Mouse (Mus musculus): ENCODE results near the gene Nsd2.

Nsd2 gene

GRCm38 (mm10) chr5:33819876-33820732 is at the start of gene Nsd2:
Nsd2 (plus strand) TSS chr5:33820725.
- DNase-seq (ENCODE audit: low read depth in 1 of 2, low spot score in 2 of 2), result peak; percentile 34 to 58

- no peak for DNase-seq (ENCODE audit: low read depth in 1 of 2, low spot score in 2 of 2)
Observed at GRCm38 (mm10) chr5:33777195-33777594, 43.3 kb upstream of the Nsd2 start.

GRCm38 (mm10) chr5:33781964-33782344 is 38.6 kb upstream of the Nsd2 start:
- DNase-seq (ENCODE audit: low read depth in 1 of 2, low spot score in 2 of 2), result peak in 1 of 2 experiments; percentile 3

DNA sequence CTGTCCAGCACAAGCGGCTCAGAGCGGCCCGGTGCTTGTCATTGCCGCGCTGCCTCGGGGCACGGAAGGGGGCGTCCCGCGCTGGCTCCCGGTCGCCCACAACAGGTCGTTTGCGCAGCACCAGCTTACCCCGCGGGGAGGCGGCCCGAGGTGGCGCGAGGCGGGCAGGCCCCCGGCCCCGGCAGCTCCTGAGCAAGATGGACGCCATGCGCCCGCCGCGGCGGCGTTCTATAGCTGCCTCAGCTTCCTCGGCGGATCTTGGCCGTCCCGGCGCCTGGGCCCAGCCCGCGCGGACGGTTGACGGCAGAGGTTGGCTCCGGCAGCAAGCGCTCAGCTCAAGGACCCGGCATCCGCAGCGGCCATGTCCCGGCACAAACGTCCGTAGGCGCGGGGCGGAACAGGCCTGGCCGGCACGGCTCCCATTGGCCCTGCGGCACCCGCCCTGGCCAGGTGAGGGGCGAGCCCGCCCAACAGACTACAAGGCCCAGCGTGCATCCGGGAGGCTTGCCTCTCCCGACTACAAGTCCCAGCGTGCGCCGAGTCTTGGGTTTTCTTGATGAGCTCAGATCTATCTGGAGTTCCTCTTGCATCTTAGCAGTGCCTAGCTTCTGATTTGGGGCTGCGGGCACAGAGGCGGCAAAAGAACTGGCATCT is 38.1 kb upstream of the Nsd2 start, which contains the start of gene Letm1:
Gene Letm1, minus strand, starts transcription at position 473 of the 654 bp plus-strand sequence.
- peak; percentile 81 to 86 for DNase-seq (ENCODE audit: low read depth in 1 of 2, low spot score in 2 of 2)

- no peak for DNase-seq (ENCODE audit: low read depth in 1 of 2, low spot score in 2 of 2)
Observed at GRCm38 (mm10) chr5:33782999-33783390, 37.5 kb upstream of the Nsd2 start.

DNA sequence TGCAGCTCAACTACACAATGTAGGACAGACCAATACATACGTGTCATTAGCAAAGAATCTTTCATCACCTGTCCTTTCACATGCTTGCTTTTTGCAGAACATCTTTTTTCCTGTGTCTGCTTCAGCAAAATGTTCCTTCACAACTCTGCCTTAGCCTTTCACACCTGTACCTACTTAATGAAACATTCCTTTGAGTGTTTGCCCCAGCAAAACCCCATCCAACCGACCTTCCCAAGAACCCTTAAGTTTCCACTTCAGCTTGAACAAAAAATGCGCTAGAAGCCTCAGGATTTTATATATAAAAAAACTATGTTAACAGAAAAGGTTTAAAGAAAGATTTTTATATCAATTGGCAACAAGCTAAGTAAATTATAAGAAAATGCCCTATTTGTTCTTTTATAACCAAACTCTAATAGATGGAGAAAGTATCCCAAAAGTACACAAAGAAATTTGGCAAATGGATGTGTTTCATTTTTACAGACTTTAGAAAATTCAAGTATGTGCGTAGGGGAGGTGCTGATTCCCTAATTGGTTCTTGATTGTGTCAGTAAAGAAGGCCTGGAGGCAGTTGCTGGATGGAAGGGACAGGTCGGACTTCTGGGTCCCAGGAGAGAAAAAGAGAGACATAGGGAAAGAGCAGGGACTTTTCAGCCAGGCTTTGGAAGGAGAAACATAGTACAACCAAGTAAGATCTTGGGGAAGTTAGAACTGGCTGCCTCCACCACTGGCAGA is 28.4 kb upstream of the Nsd2 start:
- no peak for DNase-seq (ENCODE audit: low read depth in 1 of 2, low spot score in 2 of 2)

- DNase-seq (ENCODE audit: low read depth in 1 of 2, low spot score in 2 of 2), result no peak
Observed at GRCm38 (mm10) chr5:33803337-33803736, 17.2 kb upstream of the Nsd2 start.

DNA sequence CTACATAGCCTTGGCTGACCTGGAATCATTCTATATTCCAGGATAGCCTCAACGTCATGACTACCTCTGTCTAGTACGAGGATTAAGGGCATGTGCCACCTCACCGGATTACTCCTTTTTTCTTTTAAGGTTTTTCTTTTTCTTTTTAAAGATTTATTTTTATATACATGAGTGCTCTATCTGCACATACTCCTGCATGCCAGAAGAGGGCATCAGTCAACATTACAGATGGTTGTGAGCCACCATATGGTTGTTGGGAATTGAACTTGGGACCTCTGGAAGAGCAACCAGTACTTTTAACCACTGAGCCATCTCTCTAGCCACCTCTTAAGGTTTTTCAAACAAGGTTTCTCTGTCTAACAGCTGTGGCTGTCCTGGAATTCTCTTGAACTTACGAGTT is 9.0 kb upstream of the Nsd2 start:
- DNase-seq (ENCODE audit: low read depth in 1 of 2, low spot score in 2 of 2), result no peak

DNA sequence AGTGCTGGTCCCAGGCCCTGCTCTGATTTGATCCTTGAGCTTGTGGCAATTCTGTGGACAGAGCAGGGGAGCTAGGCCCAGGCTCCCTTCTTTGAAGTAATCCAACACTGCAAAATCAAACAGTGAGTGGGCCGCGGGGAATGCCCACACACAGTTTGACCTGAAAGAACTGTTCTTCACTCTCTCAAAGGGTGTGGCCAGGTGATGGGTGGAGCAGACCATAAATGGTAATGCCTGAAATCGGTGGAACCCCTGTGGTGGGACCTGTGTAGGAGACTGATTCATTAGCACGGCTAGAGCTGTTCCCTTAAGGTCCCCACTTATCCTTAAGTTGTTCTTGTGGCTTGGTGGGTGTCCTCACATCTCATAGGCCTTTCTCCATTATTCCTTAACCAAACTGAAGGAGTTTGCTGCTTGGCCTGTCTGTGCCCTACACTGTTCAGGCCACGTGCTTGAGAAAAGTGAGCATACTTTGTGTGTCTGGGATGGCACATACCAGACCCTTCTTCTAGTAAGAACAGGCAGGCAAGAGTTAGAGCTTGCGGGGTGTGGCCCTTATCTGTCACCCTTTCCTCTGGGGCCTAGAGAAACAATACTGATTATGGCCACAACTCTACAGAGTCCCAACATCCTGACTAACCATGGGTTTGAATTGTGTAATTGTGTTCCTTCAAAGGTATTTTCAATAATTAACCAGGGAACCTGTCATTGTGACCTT is 4.4 kb upstream of the Nsd2 start:
- DNase-seq (ENCODE audit: low read depth in 1 of 2, low spot score in 2 of 2), result no peak

GRCm38 (mm10) chr5:33818104-33818503 is 2.4 kb upstream of the Nsd2 start:
- DNase-seq (ENCODE audit: low read depth in 1 of 2, low spot score in 2 of 2), result no peak

- DNase-seq (ENCODE audit: low read depth in 1 of 2, low spot score in 2 of 2), result no peak
Observed at GRCm38 (mm10) chr5:33819141-33819875, 1.2 kb upstream of the Nsd2 start.

- DNase-seq (ENCODE audit: low read depth in 1 of 2, low spot score in 2 of 2), result peak in 1 of 2 experiments; percentile 9
Observed at GRCm38 (mm10) chr5:33820733-33821621, 452 bp downstream of the Nsd2 start.

GRCm38 (mm10) chr5:33821901-33822427 is 1.4 kb downstream of the Nsd2 start:
- DNase-seq (ENCODE audit: low read depth in 1 of 2, low spot score in 2 of 2), result no peak

DNA sequence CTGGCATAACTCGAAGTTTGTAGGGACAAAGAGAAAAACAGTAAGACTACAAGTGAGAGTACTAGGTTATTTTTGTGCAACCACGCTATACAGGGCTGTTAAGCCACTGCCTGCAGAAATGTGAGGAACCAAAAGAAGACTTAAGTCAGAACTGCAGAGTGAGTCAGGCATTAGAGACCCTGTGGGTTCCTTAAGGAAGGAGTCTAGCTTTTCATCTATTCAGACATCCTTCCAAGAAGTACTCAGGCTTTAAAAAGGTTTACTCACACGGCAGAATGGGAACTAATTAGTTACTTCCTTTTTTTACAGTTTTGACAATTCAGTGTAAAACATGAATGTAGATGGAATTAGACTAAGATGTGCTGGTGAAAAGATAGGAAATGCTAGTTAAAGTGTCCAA is 1.9 kb downstream of the Nsd2 start:
- no peak for DNase-seq (ENCODE audit: low read depth in 1 of 2, low spot score in 2 of 2)

DNA sequence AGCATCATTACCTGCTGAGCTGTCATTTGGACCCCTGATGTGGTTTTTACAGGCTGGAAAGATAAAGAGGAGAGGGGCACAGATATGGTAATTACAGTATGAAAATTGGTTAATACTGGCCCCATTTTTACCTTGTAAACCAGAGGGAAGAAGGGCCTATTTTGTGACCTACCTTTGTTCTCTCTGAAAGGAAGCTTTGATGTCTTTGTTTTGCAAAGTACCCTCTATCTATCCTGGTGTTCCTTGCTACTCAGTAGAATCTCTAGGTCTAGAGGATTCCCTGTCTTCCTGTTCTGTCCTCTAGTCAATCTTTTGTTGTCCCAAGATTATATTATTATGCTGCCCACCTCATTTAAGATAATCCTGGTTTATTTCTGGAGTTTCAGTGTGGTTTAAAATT is 5.5 kb downstream of the Nsd2 start:
- DNase-seq (ENCODE audit: low read depth in 1 of 2, low spot score in 2 of 2), result no peak

- DNase-seq (ENCODE audit: low read depth in 1 of 2, low spot score in 2 of 2), result no peak
Observed at GRCm38 (mm10) chr5:33828107-33828506, 7.6 kb downstream of the Nsd2 start.

GRCm38 (mm10) chr5:33829958-33830357 is 9.4 kb downstream of the Nsd2 start:
- no peak for DNase-seq (ENCODE audit: low read depth in 1 of 2, low spot score in 2 of 2)

GRCm38 (mm10) chr5:33830832-33831231 is 10.3 kb downstream of the Nsd2 start:
- DNase-seq (ENCODE audit: low read depth in 1 of 2, low spot score in 2 of 2), result peak in 1 of 2 experiments; percentile 13

DNA sequence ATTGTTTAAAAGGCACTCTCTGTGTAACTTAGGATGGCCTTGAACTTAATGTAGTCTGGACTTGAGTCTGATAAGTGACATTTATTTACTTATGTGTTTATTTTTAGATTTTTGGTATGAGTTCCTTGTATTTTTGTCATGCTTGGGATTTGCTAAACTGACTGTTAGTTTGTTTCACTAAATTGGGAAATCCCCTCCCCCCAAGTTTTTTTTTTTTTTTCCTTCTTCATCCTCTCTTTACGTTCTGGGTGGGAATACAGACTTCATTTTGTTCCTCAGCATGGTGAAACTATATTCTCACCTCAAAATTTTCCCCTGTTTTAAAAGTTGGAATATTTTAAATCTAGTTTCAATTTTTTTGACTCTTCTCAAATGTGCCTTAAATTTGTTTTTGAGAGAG is 20.8 kb downstream of the Nsd2 start:
- DNase-seq (ENCODE audit: low read depth in 1 of 2, low spot score in 2 of 2), result no peak

Data from monocyte, adult 2 months (primary cell).